Mouse (Mus musculus) kidney, adult 18-20 months (tissue): Measurements from ENCODE around the gene Jade3.
"Not testable (repeated sequence)": the region's sequence is repeated elsewhere in the genome, so short reads cannot be mapped to it uniquely, and the experiment has no call there.

Source experiments
- DNase-seq: peaks from one replicate; pipeline ENCODE4 v3.0.0; 2021

The Jade3 gene

DNA sequence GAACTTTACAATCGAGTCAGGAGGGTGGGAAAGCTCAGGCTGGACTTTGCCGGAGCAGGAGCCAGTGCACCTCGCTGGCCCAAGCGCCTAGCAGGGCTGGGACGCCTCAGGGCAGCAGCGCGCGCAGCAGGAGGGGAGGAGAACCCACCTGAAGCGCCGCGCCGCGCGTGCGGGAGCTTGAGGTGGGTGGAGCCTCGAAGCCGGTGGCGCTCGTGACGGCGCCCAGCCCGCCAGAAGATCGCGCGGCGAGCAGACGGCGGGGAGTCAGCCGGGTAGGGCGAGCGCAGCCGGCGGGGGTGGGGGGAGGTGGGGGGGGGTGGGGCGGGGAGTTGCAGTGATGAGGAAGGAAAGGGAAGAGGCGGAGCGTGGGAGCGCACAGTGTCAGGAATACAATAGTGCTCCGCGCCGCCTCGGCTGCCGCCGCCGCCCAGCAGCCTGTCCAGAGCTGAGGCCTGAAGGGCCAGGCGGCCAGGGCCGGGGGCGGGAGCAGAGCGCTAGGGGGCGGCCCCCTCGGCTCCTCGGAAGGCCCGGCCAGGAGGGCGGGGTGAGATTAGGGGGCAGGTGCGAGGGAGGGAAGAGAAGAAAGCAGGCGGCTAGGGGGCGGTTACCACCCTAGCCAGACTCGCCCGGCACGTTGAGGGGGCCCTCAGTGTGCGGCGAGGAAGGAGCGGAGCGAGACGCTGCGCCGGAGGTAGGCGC, at the start of gene Jade3:
TSS of gene Jade3 (plus strand) at position 549 of the 699 bp plus-strand sequence.
- peak; percentile 81 for DNase-seq

DNA sequence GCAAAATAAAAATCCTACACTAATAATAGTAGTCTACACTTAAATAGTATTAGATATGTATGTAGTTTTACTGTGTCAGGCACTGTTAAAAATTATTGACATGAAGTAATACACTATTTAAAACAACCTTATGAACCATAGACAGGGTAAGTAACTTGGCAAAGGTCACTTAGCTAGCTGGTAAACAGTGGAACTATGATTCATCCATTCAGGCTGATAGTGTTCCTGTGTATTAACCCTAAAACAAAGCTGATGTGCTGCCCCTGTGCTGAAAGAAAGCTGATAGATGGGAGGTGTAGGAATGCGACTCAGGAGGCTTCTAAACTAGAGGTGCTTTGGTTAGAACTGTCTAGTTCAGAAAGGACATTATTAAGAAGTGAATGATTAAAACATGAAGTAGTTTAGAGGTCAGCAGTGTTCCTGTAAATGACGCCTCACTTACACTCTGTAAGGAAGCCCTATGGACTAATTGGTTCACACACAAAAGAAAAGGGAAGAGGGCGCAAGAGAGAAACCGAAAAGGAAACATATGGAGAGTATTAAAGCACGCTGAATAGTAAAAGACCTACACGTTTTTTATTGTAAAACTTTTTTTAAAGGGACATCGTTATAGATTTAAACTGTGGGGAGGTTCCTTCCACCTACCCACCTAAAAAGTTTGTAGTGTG, 46.0 kb upstream of the Jade3 start:
- no peak for DNase-seq

DNA sequence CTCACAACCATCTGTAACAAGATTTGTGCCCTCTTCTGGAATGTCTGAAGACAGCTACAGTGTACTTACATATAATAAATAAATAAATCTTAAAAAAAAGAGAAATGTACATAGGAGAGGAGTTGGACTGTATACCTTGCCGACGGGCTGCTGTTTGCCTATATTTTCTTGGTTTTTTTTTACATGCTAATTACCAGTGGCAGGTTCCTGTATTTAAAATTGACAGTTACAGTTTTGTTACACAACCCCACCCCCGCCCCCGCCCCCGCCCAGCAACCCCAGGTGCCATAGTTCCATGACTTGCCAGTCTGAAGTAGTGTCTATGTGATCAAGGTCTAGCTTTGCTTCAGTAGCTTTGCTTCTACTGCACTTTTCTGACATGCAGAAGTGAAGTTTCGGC, 43.2 kb upstream of the Jade3 start:
- no peak for DNase-seq

DNA sequence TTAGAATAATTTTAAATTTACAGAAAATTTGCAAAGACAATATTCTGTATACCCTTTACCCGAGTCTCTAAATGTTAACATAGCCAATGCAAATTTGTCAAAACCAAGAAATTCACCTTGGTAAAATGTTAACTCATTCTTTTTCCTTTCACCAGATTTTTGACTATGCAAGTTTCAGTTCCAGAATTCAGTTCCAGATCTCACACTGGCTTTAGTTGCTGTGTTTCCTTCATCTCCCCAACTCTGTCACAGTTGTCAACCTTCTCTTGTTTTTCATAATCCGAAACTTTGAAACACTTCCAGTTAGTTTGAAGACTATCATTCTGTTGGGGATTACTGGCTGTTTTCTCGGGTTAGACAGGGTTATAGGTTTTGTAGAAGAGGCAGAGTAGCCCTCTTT, 38.5 kb upstream of the Jade3 start:
- no peak for DNase-seq

DNA sequence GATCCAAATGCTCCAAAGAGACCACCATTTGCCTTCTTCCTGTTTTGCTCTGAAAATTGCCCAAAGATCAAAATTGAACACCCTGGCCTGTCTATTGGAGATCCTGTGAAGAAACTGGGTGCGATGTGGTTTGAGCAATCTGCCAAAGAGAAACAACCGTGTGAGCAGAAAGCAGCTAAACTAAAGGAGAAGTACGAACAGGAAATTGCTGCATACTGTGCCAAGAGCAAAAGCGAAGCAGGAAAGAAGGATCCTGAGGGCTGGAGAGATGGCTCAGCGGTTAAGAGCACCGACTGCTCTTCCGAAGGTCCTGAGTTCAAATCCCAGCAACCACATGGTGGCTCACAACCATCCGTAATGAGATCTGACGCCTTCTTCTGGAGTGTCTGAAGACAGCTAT, 33.5 kb upstream of the Jade3 start:
- DNase-seq: not testable (repeated sequence)

DNA sequence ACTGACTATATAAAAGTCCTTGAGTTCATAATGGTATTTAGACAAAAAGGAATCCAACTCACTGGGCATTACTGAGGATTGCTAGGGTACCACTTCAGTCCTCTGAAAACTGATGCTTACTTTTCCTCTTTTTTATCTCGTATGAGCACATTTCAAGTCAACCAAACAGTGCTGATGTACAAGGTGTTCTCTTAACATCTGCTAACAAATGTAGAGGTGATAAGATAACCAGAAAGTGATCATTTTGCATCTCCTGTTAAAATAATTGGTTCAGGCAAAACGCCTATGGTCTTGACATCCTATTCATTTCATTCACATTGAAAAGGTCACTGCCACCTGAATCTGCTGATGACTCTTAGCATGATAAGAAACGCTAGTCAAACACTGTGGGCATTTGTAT, 32.5 kb upstream of the Jade3 start:
- DNase-seq: no peak

DNA sequence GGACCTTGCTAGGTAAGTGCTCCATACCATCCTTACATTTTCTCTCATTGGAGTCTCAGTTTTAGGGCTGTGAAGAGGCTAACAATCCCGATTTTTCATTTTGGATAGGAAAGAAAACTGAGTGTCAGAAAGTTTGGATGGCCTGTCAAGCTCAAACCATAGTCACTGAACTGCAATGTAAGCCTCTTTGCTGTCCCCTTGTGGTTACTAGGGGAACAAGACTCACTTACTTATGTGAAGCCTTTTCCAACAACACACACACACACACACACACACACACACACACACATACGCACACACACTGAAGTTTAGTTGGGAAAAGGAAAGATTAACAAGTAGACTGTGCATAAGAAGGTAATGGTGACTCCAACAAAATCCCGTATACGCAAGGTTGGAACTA, 21.4 kb upstream of the Jade3 start:
- DNase-seq: no peak

DNA sequence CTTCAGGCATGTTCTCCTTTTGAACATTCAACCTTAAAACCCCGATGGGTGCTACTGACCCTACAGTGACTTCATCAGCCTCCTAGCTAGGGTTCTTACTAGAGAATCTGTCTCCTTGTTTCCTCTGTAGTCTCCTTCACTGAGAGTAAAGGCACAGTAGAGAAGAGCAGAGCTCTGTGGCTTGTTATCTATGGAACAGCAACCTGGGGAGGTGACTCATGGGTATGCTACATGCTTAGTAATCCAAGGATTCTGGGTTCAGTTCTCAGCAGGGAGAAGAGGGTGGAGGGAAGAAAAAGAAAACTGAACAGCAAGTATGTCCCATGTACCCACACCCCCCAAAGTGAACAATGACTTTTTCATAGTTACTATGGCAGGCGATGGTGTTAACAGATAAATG, 18.6 kb upstream of the Jade3 start:
- no peak for DNase-seq

DNA sequence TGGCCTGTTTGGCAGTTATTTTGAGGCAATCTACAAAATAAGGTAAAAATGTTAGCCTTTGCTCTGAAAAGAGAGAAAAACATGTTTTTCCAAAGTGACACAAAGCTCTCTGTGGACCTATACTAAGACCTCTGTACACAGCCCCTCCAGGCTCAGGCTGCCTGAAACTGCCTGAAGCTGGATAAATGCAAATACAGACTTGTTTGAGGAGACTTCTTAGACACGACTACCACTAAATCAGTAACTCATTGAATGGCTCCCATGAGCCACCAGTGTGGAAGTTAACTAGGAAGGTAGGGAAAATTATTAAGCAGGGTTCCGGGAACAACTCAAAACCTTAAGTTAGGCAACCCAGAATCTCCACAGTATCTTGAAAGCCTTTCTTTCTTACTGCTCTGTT, 17.8 kb upstream of the Jade3 start:
- peak; percentile 7 for DNase-seq

DNA sequence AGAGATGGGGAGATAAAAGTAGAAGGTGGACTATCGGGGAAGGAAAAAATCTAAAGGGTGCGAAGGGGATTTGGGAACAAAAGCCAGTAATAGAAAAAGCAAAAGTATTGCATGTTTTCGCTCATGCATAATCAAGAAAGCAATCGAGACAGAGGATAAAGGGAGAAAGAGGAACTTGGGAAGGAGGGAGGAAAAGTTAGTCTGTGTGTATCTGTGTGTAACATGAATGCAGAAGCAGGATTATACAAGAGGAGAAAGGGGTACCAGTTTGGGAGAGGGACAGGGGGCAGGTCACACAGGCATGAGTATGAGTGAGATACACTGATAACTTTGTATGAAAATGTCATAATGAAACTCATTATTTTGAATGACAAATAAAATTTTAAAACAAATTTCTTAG, 14.1 kb upstream of the Jade3 start:
- no peak for DNase-seq

DNA sequence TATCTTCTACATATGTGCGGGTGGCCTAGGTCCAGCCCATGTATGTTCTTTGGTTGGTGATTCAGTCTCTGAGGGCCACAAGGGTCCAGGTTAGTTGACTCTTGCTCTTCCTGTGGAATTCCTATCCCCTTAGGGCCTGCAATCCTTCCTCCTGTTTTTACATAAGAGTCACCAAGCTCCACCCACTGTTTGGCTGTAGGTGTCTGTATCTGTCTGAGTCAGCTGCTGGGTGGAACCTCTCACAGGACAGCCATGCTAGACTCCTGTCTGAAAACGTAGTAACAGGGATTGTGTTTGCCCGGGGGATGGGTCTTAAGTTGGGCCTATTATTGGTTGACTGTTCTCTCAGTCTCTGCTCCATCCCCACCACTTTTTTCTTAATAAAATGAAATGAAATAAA, 13.3 kb upstream of the Jade3 start:
- DNase-seq: no peak

DNA sequence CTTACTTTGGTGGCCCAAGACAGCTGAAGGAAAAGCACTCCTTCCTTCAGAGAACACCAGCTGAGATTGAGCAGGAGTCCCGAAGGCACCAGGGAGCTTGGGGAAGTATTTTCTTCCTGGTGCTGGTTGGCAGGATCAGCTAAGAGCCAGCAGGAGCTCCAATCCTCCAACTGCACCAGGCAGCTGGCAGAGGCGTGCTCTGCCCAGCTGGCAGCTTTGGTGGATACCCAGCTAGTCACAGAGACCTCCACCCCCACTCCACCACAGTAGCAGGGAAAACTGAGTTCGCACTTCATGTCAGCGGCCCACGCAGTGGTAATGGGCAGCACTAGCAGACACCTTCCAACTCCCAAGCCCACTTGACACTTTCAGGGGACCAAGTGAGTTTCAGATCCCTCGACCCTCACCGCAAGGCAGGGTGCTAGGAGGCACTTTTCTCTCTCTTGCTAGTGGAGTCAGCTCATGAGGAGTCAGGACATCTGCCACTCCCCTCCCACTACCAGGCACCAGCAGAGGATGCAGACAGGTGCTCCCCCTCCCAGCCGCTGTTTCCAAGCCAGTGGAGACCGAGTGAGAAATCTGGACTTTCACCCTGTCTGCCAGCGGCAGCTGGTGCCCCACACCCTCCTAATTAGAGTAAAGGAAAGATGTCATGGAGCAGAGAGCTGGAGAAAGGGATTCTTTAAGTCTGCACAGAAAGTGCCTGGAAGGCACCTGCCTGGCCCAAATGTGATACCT, 10.4 kb upstream of the Jade3 start:
- peak; percentile 27 for DNase-seq

DNA sequence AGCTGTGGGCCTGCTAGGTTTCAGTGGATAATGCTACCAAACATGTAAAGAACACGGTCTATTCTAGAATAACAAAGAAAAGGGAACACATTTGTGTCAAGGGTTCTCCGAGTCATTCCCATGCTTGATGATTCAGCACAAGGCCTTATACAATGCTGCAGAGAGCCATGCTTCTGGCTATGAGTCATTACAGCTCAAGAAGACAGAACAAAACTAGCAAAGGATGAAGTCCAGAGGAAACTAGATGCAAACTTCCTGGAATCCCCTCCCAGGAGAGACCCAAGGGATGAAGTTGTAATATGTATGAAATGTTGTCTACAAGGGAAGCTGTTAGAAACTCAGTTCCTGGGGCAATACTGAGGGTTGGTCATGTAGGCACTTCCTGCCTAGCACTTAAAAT, 7.0 kb upstream of the Jade3 start:
- DNase-seq: no peak

DNA sequence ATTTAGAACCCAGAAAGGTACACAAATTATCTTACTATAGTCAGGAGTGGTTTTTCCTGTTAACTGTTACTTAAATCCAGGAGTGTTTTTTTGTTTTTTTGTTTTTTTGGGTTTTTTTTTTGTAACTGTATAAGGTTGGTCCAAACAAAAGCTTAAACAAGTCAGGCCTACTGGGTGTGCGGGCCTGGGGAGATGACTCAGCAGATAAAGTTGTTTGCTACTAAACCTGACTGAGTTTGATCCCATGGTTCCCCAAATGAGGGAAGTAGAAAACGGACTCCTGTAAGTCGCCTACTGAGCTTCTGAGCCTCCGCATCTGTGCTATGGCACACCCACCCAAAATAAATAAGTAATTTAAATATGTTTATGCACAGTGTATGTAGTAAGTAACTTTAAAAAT, 6.0 kb upstream of the Jade3 start:
- DNase-seq: no peak

DNA sequence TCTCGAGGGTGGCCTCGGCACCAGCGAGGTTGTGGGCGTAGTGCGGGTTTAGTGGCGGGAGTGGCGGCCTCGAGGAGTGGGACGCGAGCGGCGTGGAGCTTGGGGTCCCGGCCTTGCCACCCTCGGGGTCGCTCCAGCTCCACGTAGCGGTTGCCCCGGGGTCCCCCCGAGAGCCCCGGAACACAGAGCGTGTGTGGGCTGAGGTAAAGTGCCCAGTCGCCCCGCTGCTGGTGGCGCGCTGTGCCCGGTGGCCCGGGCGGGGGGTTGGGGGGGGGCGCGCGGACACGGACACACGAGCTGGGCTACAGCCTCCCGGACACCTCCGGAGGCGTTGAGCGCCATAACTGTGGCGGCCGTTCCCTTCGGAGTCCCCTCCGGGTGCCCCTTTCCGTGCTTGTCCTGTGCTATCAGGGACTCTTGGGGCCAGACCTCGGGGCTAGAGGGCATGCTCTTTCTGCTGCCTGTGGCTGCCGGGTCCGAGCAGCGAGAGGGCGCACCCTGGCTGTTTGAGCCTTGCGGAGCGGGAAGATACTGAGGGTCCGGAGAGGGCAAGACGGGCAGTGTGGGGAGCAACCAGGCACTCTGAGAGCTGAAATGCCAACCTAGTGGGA, 456 bp downstream of the Jade3 start:
- DNase-seq: peak; percentile 44

DNA sequence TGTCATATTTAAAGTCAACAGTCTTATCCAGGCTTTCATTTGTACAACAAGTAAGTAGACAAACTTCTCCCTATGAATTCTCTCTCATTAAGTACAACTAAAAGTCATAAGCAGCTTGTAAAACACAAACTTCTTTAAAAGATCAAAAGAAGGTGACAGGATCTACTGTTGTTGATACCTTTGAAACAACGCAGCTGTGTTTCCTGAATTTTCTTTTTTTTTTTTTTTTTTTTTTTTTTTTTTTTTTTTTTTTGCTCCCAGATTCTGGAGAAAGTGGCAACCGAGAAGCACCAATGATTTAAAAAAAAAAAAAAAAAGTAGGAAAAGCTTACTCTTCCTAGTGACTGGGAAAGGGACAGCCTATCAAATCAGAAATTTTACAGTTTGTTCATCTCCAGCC, 57.7 kb downstream of the Jade3 start:
- no peak for DNase-seq

DNA sequence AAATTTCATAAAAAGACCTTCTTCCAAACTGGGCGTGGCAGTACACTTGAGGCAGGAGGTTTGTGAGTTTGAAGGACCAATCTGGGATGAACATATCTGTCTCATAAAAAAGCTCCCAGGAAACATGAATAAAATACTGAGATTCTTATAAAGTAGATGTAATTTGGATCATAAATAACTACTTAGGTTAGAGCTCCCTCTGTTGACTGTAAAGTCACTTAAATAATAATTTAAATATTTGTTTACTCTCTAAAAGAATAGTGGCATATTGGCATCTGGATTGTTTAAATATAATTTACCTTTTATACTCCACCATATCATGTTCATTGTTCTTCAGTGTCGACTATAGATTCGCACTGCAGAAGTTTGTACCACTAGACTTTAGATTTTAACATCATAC, 72.2 kb downstream of the Jade3 start:
- DNase-seq: no peak

DNA sequence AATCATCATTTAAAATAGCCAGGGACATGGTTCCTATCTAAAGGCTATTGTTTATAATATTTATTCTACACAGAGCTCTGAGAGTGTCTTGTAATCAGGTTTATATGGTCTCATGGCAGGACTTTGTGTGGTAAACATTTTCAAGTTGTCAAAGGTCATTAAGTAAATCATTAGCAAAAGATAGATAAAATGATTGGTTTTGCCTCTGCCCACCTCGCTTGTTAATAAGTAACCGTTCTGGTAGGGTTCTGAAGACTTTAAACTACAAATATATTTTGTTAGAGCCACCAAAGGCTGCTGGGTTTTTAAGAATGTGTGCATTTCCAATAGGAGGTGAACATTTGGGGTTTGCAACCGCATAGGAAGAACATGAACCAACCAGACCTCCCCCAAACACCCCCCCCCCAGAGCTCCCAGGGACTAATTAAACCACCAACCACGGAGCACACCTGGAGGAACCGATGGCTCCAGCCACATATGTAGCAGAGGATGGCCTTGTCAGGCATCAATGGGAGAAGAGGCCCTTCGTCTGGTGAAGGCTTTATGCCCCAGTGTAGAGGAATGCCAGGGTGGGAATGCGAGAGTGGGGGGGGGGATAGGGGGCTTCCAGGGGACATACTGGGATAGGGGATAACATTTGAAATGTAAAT, 94.9 kb downstream of the Jade3 start:
- no peak for DNase-seq

DNA sequence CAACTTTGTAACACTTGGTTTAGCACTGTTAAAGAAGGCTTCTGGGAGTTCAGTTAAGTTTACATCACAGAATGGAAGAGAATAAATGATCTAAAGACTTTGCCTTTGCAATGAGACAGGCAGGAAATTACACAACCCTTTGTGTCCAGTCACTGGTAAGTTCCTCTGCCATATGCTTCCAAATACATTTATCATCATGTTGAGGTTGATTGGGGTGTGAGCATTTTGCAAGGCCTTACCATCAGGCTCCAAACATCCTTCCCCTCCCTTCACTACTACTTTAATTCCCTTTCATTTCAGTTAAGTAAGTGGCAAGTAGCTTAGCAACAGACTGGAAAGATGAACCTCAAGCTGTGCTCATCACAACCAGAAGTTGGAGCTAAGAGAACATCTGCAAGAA, 96.1 kb downstream of the Jade3 start:
- no peak for DNase-seq

DNA sequence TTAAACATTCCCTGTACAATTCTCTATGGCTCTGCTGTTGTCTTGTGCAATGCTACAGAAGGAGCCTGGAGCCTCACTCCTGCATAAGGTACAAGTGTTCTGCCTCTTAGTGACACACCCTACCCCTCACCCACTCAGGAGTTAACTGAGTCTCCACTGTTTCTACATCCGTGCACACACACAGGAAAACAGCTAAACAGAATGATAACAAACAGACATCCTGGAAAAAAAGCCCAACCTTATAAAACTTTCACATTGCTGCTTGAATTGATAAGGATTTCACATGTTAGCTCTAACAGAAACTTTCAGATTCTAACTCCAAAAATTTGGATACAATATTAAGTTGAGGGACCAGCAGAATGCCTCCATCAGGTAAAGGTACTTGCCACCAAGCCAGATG, 107.1 kb downstream of the Jade3 start:
- DNase-seq: no peak

DNA sequence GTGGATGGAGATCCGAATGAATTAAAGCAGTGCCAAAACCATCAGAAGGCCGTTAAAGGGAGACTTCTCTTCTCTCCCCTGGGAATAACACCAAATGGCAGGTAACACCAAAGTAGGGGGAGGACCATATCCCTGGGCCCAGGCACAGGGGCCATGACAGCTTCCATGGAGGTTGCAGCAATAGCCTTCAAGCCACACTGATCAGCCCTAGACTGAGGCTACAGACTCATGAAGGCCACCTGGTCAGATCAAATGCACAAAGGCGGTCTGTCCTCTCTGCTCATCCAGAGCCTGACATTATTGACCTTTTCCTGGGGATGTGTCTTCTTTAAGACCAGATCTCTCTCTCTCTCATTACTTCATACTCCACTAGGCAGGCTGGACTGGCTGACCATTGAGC, 118.4 kb downstream of the Jade3 start:
- no peak for DNase-seq

DNA sequence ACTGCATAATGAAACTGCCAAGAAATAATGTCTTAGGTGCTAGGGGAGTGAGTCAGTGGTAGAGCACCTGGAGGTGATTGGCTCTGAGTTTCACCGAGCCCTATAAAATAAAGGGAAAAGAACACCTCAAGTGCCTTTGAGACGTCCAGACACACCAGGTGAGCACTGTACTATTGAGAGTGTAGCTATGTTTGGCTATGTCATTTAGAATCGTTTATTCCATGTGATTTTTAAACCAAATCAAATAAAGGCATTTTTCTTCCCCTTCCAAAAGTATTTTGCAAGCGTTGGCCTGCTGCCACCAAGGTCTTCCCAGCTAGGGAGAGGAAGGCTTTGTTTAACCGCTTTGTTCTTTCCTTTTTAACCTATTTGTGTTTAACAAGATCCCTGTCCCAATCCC, 122.1 kb downstream of the Jade3 start:
- no peak for DNase-seq
